Mouse (Mus musculus) megakaryocyte-erythroid progenitor cell, adult 5-6 weeks (primary cell): Measurements from ENCODE around the gene Ncoa1. TPM values are rescaled to one million over a fixed set of nuclear protein-coding genes. Genes with fewer than 3 reads are reported as not detected.

Source experiments
- ATAC-seq: replicated peaks from 2 replicates; pipeline ENCODE4 v1.8.0; 2016; ENCODE audit warnings: mild to moderate bottlenecking, inconsistent platforms; ENCODE audit not compliant: severe bottlenecking, poor library complexity, low FRiP score, low TSS enrichment
- total RNA-seq, 2 experiments: library from RNA; stranded (forward) in 1 of 2; stranded (reverse) in 1 of 2; fragments of 200-1000, 215-1000 nt in 1 of 2; fragments of >200 nt in 1 of 2; fragmentation: Nextera tagmentation in 1 of 2; gene quantifications; 2 replicates each; pipeline ENCODE4 v1.2.3; 2014 to 2017

The Ncoa1 gene
- total RNA-seq, 2 experiments from 2014 or later = 11.2 to 11.9 TPM

DNA sequence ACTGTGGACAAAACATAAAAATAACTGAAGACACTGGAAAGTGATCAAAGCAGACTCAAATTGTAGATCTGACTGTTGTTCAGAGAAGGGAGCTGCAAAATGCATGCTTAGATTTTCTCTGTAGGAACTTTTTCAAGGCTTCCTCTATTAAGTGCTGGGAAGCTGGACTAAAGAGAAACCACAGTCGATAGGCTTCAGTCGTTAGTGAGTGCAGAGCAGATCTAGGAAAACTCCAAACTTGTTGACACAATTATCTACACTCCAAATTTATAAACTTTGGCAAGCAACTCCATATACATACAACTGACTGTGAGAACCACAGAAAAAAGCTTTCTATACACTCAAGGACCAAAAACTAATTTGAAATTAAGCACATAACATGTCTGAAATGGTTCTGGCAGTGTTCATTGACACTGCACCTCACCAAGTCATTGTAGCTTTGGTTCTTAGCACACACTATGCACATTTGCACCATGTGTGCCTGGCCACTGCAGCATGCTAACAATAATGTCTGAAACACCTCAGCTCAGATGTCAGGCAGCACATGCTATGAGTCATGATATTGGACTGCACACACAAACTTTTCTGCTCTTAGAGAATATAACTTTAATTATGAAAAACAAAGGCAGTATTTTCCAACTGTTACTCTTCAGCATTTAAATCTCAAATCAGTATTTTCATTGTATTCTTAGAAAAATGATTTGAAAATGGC, 121.8 kb downstream of the Ncoa1 start:
- ATAC-seq = peak; percentile 37; the same call in 1 of the 2 replicates

GRCm38 (mm10) chr12:4343216-4343615, 133.8 kb downstream of the Ncoa1 start:
- ATAC-seq = no peak

GRCm38 (mm10) chr12:4342087-4342486, 134.9 kb downstream of the Ncoa1 start:
- ATAC-seq = peak; percentile 99

DNA sequence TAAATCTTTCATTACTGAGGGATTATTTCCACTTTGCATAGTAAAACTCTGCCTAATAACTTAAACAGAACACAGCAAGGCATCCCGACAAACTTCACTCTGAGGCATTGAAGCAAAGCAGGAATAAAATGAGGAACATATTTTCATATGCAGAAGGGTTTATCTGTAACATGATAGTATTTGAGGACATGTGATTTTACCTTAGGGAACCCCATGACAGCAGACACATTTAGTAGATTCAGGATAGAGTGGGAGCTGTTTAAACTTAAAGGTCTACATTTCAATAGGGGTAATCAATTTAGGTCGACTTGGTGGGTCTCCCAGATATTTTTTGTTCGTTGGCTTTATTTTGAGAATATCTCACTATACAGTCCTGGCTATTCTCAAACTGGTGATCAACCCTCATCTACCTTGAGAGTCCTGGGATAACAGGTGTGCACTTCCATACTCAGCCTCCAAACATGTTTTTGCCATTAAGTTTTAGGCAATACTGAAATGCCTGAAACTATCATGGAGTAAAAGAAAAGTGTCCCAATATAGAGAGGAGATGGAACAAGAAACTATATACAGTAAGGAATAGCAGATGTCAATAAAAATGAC, 136.6 kb downstream of the Ncoa1 start:
- ATAC-seq = no peak

GRCm38 (mm10) chr12:4323604-4324003, 153.4 kb downstream of the Ncoa1 start:
- no peak for ATAC-seq

- ATAC-seq = no peak
Observed at GRCm38 (mm10) chr12:4322227-4322626, 154.8 kb downstream of the Ncoa1 start.

GRCm38 (mm10) chr12:4313824-4314223, 163.2 kb downstream of the Ncoa1 start:
- no peak for ATAC-seq

DNA sequence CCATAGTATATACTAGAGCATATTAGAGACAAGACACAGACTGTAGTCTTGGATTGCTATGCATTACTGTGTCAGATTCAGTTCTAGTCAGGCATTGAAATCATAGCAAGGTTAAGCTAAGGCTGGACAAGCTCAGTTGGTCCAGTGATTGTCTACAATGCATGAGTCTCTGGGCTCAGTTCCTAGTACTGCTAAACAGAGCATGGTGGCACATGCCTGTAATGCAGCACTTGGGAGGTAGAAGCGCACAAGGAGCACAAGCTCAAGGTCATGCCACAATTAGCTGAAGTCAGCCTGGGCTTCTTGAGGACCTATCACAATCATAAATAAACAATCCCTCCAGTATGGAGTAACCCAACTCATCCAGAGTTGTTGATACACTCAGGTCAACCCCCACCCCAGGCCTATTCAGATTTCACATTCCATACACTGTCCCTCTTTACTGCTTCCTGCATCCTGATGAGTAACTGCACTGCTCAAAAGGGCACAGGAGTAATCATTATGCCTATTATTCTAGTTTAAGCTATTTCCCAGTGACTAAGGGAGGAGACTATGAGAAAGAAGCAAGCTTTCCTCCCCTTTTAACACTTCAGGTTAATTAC, 170.2 kb downstream of the Ncoa1 start:
- ATAC-seq = no peak

GRCm38 (mm10) chr12:4299300-4299699, 177.7 kb downstream of the Ncoa1 start:
- no peak for ATAC-seq

- peak; percentile 70 for ATAC-seq
Observed at GRCm38 (mm10) chr12:4298626-4299025, 178.4 kb downstream of the Ncoa1 start.

- ATAC-seq = no peak
Observed at GRCm38 (mm10) chr12:4295881-4296280, 181.1 kb downstream of the Ncoa1 start.

DNA sequence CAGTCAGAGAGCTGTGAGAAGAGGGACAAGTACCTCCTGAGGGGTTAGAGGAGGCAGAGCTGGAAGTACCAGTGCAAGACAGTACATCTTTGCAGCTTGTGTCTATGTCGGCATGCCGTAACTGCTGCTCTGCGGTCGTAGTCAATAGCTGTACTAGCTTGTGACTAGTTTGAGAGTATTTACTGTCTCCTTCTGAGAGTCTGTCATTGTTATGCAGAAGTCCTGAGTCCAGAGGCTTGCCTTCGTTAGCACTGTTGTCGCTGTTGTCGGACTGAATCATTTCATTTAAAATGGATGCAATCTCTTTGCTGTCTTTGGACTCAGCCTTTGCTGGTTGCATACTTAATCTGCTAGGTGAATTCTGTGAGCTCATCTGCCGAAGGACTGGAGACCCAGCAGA, 181.7 kb downstream of the Ncoa1 start:
- ATAC-seq = no peak

GRCm38 (mm10) chr12:4293813-4294212, 183.2 kb downstream of the Ncoa1 start:
- ATAC-seq = no peak

- ATAC-seq = no peak
Observed at GRCm38 (mm10) chr12:4285186-4285585, 191.8 kb downstream of the Ncoa1 start.

- peak; percentile 98 for ATAC-seq
Observed at GRCm38 (mm10) chr12:4279878-4280277, 197.1 kb downstream of the Ncoa1 start.

GRCm38 (mm10) chr12:4278978-4279755, 197.8 kb downstream of the Ncoa1 start:
- peak; percentile 64 for ATAC-seq

- no peak for ATAC-seq
Observed at GRCm38 (mm10) chr12:4271078-4271477, 205.9 kb downstream of the Ncoa1 start.

DNA sequence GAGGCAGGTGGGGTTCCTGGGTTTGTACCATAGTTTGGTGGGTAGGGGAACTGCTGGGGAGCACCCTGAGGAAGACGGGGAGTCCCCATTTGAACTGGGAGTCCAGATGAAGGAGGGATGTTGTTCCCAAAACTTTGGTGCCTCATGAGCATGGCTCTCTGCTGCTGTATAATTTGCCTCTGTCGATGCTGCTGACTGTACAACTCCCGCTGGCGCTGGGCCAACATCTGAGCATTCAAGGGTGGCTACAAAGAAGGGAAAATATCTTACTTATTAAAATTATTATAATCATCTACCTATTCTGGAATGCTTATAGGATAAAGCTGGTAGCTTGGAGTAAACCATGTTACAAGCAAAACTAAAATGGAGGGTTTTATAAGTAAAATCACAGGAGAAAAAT, 209.2 kb downstream of the Ncoa1 start:
- ATAC-seq = no peak

GRCm38 (mm10) chr12:4252742-4253655, 224.0 kb downstream of the Ncoa1 start:
- peak; percentile 98 for ATAC-seq
